Mouse (Mus musculus) left cerebral cortex, adult 8-10 months (tissue): ENCODE measurements at regions not wholly inside any gene's neighbourhood (a gene's known extent, or its start where the extent isn't known, plus 50 kb on each side); places are given as distances from the start of the nearest gene placed in this dataset.

Source experiments
- DNase-seq, 2 experiments: peaks; one replicate each; pipeline ENCODE4 v3.0.0; 2022; ENCODE audit warnings: low spot score in 2 of 2

DNA sequence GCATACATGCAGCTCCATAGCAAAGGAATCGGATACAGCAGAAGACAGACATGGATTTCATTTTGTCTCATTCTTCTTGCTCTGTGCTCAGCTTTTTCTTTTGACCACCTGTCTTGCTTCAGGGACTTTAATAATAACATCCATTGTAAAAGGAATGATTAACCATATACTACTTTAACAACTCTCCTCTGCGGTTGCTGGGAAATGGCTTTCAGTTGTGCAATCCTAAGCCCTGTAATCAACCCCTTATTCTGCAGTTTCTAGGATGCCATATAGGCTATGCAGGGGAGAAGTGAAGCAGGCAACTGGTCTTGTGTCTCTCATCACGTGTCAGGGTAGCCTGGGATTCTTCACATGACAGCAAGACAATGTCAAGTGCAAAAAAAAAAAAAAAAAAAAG lies 135.8 kb upstream of the Igf1 start:
- no peak for DNase-seq

DNA sequence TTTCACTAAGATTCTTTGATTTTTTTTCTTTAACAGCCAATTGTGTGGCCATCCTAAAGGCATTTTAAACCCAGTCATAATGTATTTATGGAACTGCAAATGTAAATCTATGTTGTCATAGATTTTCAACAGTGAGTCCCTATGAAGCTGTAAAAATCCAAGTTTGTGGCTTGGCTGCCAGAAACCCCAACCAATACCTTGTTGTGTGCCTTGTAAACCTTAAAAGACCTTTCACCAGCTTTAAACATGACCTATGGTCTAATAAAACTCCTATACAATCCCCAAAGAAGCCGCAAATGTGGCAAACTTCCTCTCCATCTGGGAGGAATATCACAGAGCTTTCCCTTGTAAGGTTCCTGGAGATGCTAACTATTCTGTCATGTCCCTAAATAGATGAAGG lies 125.4 kb upstream of the Igf1 start:
- no peak for DNase-seq

GRCm38 (mm10) chr10:87733241-87733640 lies 124.8 kb upstream of the Igf1 start:
- no peak for DNase-seq

- no peak for DNase-seq
Observed at GRCm38 (mm10) chr10:87740323-87740722, 117.7 kb upstream of the Igf1 start.

DNA sequence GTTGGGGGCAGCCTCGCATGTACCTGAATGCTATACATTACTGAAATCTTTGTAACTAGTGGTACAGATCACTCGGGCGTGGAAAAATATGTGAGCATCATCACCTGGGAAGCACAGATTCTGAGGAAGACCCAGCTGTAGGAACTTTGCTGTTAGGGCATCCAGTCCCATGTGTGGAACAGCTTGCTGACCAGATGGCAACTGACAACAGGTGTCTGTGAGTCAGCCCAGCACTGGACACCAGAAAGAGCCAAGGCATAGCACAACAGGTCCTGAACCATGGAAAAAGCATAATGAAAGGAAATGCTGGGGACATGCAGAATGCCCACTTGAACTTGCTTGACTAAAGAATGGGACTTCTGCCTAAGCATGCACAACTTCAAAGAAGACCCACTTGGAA lies 115.3 kb upstream of the Igf1 start:
- DNase-seq: no peak

DNA sequence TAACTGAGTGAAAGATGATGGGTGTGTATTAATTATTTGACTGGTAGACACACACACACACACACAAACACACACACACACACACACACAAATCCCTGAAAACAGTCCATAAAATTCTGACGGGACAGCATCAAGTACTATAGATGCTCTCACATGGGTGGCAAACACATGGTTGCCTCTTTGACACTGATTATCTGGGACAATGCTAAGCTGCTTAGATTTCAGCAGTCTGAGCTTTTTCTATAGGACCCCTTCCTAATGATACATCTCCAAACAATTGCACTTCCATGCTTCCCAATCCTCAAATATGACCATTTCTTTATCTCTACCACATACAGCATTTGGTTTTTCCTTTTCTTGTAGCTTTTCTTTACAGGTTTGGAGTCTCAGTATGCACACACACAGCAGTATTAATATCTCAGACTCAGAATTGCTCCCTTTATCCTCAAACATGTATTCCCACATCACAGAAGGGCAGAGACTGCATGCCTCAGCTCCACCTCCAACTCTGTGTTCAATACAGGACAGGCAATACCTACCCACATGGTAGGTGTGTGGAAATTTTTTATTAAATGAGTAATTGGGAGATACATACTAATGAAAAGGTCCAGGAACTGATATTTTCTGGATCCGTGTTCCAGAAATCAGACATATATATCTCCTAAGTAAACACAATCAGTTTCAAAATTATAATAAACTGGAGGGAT lies 110.1 kb upstream of the Igf1 start:
- no peak for DNase-seq

GRCm38 (mm10) chr10:87748631-87749193 lies 109.4 kb upstream of the Igf1 start:
- no peak for DNase-seq

DNA sequence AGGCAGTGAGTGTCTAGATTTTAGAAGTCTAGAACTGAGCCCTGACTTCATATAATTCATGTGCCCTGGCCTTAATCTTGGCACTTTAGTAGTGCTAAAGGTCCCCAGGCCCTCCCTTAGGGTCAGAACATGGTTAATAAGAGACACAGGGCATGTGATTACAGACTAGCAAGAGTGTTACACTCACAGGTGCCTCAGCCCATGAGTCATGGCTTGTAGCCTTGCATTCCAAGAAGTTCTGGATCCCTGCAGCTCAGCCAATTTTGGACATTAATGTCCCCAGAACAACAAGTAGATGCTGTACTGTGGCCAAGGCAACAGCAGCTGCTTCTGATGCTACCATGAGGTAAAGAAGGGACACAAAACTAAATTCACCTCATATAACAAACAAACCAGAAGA lies 107.7 kb upstream of the Igf1 start:
- DNase-seq: no peak

GRCm38 (mm10) chr10:87750972-87751371 lies 107.1 kb upstream of the Igf1 start:
- DNase-seq: no peak

GRCm38 (mm10) chr10:87752117-87752516 lies 105.9 kb upstream of the Igf1 start:
- no peak for DNase-seq

DNA sequence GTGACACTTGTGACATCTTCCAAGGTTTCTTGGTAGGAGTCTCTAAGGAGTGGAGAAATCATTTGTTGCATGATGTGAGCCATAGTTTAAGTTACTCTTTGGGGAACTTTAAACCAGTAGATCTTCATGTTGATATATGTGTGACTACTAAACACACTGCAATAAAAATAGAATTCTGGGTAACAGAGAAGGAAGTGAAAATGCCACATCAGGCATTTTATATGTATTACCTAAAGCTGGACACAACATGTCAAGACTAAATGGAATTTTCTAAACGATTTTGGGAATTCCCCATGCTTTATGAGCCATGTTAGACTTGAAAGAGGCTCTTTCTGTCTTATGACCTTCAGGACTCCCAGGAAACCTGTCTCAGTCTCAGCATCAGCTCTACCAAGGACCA lies 104.6 kb upstream of the Igf1 start:
- no peak for DNase-seq

- no peak for DNase-seq
Observed at GRCm38 (mm10) chr10:87761528-87762030, 96.5 kb upstream of the Igf1 start.

GRCm38 (mm10) chr10:87787521-87787920 lies 70.5 kb upstream of the Igf1 start:
- DNase-seq: no peak

DNA sequence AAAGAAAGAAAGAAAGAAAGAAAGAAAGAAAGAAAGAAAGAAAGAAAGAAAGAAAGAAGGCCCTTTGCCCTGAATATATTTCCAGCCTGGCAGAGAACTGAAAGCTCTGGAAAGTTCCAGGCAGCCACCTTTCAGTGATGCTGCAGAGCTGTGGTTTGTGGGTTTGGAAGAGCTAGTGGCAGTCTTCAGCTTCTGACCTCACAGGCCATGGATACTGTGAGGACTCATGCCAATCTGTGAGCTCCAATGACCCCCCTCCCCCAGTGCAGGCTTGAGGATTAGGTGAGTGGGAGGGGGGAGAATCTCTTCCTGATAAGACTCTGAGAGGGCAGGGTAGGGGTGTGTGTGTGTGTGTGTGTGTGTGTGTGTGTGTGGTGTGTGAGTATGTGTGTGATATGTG lies 65.7 kb upstream of the Igf1 start:
- no peak for DNase-seq

GRCm38 (mm10) chr10:87803936-87804791 lies 53.9 kb upstream of the Igf1 start:
- DNase-seq: no peak

DNA sequence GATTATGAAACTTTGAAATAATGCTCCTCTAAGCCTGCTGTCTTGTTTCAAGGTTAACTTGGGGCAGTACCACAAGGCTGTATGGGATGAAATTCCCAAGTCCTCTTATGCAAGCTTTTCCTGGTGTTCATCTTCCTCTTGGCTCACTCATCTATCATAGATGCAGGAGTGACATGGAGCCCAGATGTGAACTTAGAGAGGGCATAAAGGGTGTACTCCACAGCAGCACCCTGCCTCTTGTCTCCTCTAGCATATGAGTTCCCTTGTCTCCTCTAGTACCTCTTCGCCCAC lies 53.3 kb upstream of the Igf1 start:
- DNase-seq: no peak
